Mouse (Mus musculus) inflammation-experienced regulatory T-cells, adult 6 months (primary cell): ENCODE data around the gene Zfp260. TPM values are rescaled to one million over a fixed set of nuclear protein-coding genes. Genes with fewer than 3 reads are reported as not detected.
"Not testable (repeated sequence)": the region's sequence is repeated elsewhere in the genome, so short reads cannot be mapped to it uniquely, and the experiment has no call there.

Experiments used
- ATAC-seq: one replicate; pipeline ENCODE4 v1.8.0; 2017
- polyA plus RNA-seq, 3 experiments: library from polyadenylated mRNA; unstranded; fragments of 100-300 nt; shearing (Covaris generic); gene quantifications; one replicate each; pipeline ENCODE4 v1.2.1; 2017

The Zfp260 gene
- polyA plus RNA-seq = 10 to 100 TPM; 59.7 to 83.0 (median 70.5) TPM

DNA sequence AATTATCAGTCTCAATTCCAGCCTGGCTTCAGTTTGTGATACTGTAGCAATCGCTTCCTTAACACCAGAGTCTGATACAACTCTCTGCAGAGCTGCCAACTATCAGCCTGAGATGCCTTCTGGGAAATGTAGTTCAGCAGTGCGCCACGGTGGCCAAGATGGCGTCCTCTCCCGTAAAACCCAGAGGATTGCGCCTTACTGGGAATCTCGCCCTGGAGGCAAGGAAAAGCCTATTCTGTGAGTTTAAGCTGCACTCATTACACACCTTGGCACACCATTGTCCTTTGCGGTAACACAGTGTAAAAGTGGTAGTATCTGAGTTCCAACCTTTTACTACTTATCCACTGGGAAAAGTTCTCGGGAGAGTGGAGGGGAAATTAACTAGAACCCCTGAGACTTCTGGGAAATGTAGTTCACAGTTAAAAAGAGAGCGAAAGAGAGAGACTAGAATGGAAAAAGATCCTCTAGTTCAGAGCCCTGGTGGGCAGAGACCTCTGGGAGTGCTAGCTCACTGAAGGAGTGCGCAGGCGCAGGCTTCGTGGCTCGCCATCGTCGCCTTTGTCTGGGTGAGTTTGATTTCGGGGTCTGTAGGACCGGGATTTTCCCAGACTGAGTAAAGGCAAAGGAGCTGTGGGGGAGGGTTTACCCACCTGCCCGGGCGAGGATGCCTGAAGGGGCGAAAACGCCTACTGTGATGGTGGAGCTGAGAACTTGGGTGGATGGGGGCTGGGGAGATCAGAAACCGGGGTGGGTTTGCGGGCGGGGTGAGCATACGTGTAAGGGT is at the start of gene Zfp260:
Gene Zfp260, plus strand, starts transcription at position 132 of the 784 bp plus-strand sequence.
- peak; percentile 47 for ATAC-seq

DNA sequence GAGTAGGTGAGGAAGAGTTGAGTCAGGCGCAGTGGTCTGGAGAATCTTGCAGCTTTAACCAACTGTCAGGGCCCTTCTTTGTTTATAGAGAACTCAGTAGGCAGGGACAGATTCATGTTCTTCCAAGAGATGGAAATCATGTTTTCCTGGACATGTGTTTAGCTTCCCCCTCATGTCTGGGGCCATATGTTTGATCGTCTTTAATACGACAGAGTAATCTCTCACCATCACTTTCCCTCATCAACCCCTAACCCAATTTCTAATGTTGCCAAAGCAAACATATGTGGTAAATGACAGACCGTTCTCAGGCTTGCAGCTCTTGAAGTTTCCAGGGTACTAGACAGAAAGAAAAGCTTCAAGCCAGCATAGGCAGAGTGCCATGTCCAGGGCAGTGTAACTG is 46.5 kb upstream of the Zfp260 start:
- no peak for ATAC-seq

GRCm38 (mm10) chr7:30050882-30051548 is 43.6 kb upstream of the Zfp260 start, which contains the start of gene Zfp14:
TSS of gene Zfp14 (minus strand) at chr7:30051380.
- peak; percentile 100 for ATAC-seq

DNA sequence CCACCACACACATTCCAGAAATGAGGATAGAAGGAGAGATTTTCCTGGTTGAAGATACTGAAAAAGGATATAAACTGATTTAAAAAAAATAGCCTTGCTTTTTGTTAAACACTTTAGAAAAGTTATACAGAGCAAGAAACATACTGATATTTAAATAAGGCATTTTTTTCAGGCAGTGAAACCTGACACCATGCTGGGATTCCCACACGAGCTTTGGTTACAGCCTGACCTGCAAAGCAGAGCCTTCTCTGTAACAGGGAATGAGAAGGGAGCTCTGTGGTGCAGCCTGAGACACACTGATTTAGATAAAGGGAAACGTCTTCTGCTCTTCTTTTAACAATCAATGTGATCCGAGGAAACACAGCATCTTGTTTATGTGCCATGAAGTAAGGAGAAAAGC is 41.0 kb upstream of the Zfp260 start:
- no peak for ATAC-seq

GRCm38 (mm10) chr7:30060341-30060740 is 34.2 kb upstream of the Zfp260 start:
- no peak for ATAC-seq

DNA sequence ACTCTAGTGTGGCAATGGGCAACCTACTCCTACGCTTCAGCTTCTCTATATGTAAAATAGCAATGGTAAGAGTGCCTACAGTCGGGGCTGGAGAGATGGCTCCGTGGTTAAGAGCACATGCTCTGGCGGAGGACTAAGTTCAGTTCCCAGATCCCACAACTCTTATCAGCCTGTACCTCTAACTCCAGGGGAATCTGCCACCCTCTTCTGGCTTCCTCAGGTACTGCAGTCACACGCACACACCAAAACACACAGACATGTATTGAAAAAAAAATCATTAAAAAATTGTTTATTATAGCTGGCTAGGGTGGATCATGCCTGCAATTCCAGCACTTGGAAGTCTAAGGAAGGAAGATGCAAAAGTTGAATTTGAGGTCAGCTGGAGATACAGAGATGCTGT is 32.1 kb upstream of the Zfp260 start:
- no peak for ATAC-seq

- no peak for ATAC-seq
Observed at GRCm38 (mm10) chr7:30064622-30065021, 30.0 kb upstream of the Zfp260 start.

DNA sequence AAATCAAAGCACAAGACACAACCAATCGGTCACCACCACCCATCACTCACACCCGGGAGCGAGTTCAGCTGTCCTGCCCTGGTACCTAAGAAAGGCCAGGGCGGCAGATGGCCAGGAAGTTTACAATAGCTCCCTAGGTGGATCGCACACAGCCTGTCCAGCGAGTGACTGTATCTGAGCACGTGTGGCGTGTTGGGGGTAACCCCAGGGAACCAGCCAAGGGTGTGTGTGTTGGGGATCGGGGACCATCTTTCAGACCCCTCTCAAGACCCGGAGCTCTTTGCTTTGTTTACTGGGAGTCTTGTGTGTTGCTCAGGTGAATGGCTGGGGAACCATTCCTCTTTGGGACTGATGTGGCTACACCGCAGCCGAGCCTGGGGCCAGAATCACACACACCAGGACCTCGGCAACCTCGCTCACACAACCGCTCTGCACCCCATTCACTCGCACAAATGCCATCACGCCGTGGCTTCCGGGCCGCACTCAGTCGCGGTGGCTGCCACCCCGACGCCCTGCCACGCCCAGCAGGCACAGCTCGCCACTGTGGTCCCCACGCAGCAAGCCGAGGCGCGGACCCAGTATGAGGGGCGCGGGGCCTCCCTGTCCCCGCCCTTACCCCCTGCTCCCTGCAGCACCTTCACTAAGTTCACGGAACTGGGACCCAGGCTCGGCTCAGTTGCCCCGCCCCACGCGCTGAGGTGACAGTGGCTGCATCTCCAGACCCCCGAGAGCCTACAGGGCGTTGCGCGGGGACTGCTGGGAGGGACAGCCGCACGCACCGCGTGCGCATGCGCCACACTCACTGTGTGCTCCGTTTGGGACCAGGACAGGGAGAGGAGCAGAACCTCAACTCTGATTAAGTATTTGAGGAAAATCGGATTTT is 22.2 kb upstream of the Zfp260 start, which contains the start of gene Zfp82:
Gene Zfp82, minus strand, starts transcription at position 755 of the 883 bp plus-strand sequence.
- peak; percentile 80 for ATAC-seq

DNA sequence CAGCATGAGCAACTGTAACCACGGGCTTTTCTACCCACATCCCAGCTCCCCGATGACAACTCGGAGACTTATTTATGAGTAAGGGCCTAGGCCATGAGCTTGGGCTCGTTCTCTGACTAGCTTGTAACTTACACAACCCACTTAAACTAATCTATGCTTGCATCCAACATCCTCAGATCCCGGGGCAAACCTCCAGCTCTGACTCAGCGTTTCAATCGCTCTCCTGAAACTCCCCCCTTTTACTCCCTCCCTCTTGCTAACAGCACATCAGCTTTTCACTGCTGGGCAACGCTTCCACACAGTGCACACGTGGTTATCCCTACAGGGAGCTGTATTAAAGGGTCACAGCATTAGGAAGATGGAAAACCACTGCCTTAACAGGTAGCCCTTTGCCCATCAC is 8.1 kb upstream of the Zfp260 start:
- ATAC-seq = no peak

- no peak for ATAC-seq
Observed at GRCm38 (mm10) chr7:30089405-30089804, 5.2 kb upstream of the Zfp260 start.

GRCm38 (mm10) chr7:30090092-30090969 is 4.2 kb upstream of the Zfp260 start, which contains the start of the genes Gm26920 and Zfp566:
TSS of gene Gm26920 (minus strand) at chr7:30090410.
TSS of gene Zfp566 (minus strand) at chr7:30090527.
- peak; percentile 88 for ATAC-seq

- ATAC-seq = no peak
Observed at GRCm38 (mm10) chr7:30090970-30091585, 3.5 kb upstream of the Zfp260 start.

- no peak for ATAC-seq
Observed at GRCm38 (mm10) chr7:30092666-30093065, 1.9 kb upstream of the Zfp260 start.

DNA sequence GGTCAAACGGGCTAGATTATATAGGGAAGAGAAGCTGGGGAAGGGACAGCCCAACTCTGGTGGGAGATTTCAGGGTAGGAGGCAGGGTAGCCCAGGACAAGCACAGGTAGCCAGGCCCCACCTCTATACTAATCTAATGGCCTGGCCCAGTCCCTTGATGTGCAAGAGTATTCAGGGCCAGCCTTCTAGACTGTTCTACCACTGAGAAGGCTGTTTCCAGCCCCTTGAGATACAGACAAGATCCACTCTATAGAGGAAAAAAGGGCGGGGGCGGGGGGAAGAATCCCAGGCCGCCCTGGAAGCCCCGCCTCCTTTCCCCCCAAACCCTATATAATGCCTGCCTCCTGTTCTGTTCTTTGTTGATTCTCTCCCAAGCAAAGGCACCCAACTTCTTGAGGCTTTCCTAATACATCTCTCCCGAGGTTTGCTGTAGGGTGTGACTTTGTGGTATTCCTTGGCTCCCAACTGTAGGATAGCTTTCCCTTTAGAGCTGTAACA is 610 bp upstream of the Zfp260 start:
- no peak for ATAC-seq

DNA sequence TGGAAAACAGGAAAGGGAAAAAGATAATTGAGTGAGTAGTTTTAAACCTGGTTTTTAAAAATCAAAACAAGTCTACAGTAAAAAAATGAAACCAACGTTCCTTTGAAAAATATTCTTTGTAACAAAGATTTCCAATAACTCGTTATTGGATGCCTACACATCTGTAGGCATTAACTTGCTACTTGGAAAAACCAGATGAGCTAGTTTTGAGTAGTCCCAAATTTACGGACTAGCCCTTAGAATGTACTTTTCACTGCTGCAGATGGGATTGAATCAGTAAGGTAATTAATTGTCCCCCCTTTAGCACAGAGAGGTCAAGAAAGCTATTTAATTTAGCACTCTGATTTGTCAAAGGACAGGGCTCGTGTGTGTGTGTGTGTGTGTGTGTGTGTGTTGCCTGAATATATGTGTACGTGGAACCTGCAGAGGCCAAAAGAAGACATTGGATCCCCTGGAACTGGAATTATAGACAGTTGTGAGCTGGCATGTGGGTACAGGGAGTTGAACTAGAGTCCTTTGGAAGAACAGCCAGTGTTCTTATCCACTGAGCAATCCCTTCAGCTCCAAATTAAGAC is 1.1 kb downstream of the Zfp260 start:
- no peak for ATAC-seq

DNA sequence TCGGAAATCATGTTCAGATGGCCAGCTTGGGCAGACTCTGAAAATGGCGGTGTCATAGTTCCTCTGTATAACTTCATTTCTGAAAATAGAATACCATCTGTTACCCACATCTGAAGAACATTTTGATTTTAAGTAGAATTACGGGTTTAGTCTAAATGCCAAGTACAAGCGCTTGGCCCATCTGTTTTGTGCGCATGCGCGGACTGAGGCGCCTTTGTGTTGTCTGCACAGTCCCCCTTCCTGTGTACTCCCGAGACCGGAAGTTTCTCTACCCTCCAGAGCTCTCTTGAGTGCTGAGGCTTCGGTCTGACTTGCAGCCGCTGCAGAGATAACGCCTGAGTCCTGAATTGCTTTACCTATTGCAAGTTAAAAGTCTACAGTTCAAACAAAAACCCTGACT is 4.7 kb downstream of the Zfp260 start:
- ATAC-seq = peak; percentile 70

GRCm38 (mm10) chr7:30116076-30116475 is 21.5 kb downstream of the Zfp260 start:
- no peak for ATAC-seq

- not testable (repeated sequence) for ATAC-seq
Observed at GRCm38 (mm10) chr7:30117935-30118334, 23.4 kb downstream of the Zfp260 start.

GRCm38 (mm10) chr7:30121308-30122187 is 27.0 kb downstream of the Zfp260 start, which contains the start of gene Zfp382:
TSS of gene Zfp382 (plus strand) at chr7:30121942.
- peak; percentile 93 for ATAC-seq

DNA sequence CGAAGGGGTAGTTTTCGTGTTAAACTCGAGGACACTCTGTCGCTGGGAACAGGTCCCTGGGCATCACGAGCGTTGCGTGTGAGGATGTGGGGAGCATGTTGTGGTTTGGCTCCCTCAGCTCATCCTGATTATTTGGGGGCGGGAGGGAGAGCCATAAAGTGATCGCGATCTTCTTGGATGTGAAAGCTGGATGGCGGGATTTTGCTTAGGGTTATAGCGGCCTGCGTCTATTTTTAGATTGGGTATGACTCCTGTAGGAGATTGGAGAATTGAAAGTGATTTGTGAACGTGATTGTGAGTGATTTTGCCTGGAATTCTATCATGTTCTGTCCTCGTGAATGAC is 27.6 kb downstream of the Zfp260 start:
- no peak for ATAC-seq
